Mouse (Mus musculus) cerebellum, adult 8-10 months (tissue): ENCODE results near the gene Lrrc61.
A peak's percentile ranks its signal among the peaks of the same experiment; 100 is the strongest.

Experiments used
- DNase-seq: peaks from one replicate; pipeline ENCODE4 v3.0.0; 2022

Gene Lrrc61

DNA sequence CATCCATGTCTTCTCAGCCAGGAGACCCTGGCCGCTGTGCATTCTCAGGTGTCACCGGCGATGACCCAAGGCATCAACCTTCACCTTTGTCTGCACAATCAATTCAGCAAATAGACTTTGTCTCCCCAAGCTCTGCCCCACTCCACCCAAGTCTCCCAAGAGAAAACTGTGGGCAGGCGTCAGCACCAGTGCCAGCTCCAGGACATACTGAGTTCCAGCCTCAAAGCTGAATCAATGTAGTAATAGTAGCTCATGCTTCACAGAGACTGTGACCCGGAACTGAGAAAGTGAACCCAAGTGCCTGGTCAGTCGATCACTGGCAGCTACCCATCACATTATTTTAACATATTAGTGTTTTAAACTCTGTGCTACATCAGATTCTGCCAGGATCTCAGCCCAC, 6.3 kb upstream of the Lrrc61 start:
- DNase-seq = no peak

- no peak for DNase-seq
Observed at GRCm38 (mm10) chr6:48552918-48553317, 1.7 kb upstream of the Lrrc61 start.

GRCm38 (mm10) chr6:48553819-48554218, 777 bp upstream of the Lrrc61 start:
- DNase-seq = peak; percentile 39

DNA sequence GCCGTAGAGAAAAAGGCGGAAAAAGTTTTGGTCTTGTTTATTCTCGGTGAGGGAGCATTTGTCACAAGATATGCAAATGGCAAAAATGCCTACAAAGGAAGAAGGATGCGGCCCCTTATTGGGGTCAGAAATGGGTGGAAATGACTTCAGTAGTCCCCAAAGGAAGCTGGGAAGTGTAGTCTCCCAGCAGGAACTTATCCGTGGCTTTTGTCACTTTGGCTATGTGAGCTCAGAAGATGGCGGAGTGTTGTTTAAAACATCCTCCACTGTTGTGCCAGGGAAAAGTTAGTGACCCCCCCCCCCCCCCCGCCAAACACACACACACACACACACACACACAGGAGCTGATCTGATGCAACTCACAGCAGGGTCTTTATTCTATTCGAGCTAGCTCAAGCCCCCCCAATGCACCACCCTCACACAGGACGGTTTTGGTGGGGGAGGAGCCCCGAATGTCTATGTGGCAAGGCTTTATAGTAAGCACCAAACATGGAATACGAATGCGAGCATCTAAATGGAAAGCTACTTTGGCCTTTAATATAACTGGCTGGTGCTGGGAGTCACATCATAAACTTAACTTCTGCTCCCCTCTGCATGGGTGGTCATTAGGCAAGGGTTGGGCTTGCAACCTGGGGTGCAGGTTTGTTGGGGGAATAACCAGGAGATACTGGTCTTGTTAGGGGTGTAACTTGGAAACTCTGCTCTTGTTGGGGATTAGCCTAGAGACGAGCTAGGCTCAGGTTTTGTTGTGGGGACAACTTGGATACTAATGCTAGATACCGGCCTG, 701 bp downstream of the Lrrc61 start:
- DNase-seq = peak; percentile 68

DNA sequence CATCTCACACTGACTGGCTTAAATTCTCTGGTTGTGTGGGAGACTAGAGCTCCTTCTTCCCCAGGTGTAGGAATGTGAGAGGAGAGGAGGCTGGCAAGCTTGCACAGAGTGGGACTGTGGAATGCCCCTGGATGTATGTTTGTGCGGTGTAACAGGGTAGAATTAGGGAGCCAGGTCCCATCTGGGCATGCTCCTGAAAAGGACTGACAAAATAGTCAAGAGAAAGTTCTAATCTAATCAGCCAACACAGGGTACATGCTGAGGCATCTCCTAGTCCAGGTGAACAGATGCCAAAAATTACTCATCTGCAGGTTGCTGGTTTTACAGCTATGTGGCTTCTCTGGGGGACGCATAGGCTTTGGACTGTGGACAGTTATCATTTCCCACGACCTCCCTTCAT, 1.4 kb downstream of the Lrrc61 start:
- no peak for DNase-seq

- DNase-seq = no peak
Observed at GRCm38 (mm10) chr6:48565693-48566310, 11.2 kb downstream of the Lrrc61 start.

DNA sequence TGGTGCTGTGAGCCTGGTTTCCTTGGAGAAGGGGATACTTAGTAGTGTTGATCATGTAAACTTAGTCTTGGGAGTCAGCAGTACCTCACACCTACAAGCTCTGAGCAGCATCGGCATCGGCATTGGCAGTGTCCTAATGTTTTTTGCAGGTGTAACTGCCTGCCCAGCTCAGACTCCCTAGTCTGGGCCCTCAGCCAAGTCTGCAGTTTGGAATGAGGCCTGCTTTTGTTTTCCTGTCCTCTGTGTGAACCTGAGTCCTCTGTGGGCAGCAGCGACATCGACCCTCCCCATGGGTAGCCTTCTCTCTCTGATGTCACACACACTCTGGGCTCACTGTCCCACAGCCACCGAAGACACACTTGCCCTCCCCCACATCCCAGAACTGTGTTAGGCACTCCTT, 11.7 kb downstream of the Lrrc61 start:
- peak; percentile 51 for DNase-seq

GRCm38 (mm10) chr6:48568036-48568984, 13.7 kb downstream of the Lrrc61 start:
- peak; percentile 55 for DNase-seq

DNA sequence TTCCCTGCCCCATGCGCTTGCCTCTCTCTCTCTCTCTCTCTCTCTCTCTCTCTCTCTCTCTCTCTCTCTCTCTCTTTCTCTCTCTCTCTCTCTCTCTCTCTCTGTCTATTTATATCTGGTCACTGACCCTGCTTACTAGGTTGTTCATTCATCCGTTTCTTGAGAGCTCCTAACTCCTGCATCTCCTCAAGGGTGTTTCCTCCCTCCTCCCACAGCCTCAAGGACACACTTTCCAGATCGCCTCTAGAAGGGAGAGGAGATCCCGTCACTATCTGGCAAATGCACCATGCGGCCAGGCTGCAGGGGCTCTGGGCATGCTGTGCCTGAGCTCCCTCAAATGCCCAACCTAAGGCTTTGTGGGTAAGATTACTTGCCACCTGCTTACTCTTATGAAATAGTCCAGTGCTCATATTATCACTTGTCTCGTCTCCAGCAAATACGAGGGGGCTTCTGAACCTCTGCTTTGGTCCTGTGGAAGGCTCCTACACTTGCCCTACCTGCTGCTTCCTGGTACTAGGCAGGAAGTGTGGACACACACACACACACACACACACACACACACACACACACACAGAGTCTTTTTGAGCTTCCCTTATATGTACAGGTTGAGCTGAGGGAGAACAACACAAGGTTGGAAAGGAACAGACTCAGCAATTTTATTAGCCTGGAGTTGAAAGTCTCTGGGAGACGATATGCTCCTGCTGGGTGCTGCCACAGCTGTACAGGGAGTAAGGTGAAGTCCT, 14.6 kb downstream of the Lrrc61 start:
- no peak for DNase-seq

GRCm38 (mm10) chr6:48572014-48572413, 17.4 kb downstream of the Lrrc61 start:
- DNase-seq = no peak

DNA sequence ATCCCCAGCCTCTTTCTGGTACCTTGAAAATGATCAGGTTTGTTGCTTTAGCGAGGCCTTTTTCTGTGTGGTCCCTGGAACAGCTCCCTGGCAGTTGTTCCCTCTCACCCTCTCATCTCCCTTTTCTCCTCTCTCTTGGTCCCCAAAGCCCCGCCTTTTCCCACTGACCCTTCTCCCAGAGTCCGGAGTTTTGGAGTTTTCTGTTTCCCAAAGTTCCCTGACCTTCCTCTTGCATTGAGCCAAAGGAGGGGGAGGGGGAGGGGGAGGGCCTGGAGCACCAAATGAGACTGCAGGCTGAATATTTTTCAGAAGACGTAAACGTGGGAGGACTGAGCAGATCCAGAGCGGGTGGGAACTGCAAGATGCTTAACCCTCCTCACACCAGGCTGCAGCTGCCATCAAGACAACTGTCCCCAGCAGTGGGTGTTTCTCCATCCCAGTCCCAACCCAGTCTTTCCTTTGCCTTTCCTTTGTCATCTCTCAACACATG, 18.0 kb downstream of the Lrrc61 start, which contains the start of gene Rarres2:
TSS of gene Rarres2 (minus strand) at position 218 of the 490 bp plus-strand sequence.
- no peak for DNase-seq

DNA sequence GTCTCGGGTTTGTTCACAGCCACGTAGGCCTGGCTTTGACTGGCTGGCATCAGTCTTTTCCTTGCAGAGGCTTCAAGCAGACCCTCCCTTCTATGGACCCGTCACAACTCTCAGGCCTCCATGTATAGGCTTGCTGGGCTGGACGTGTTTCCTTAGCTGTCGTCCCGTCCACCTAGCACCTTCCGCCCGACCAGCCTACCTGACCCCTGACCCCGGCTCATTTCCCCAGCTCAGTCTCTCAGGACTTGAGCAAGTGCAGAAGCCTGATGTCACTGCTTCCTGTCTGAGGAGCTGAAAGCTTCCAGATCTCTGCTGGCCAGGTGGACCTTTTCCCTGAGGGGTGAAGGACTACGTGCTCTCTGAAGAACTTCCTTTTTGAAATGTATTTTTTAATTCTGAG, 18.7 kb downstream of the Lrrc61 start:
- no peak for DNase-seq

DNA sequence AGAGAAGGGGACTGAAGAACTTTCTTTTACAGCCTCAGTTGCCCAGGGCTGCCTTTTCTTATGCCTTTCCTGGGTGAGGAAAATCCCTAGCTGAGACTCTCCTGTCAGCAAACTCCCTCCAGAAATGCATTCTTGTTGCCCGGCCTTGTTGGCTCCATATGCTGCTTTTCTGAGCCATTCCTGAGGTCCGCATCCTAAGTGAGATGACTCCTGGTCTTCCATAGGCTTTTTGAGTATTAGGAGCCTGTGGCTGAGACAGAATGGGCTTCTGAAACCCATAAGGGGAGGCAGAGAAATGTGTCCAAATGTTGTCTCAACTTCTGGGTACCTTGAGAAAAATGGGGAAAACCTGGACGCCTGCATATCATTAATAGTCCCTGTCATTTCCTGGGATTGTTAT, 19.4 kb downstream of the Lrrc61 start:
- no peak for DNase-seq

DNA sequence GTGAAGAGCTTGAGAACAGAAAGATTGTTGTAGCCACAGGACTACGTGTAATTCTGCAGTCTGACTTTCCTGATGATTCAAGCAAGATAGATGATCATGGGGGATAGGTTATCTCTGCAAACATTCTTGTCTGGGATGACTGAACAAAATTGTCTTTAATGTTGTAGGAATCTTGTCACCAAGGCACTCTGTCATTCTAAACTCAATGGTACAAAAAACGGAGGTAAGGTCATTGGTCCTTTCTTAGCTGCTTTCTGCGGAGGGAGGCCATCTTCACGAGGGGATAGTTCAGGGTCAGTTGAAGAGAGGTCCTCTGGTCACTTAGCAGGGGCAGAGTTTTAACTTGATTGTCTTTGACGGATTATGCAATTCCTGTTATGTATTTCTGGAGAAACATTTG, 24.1 kb downstream of the Lrrc61 start:
- DNase-seq = no peak

DNA sequence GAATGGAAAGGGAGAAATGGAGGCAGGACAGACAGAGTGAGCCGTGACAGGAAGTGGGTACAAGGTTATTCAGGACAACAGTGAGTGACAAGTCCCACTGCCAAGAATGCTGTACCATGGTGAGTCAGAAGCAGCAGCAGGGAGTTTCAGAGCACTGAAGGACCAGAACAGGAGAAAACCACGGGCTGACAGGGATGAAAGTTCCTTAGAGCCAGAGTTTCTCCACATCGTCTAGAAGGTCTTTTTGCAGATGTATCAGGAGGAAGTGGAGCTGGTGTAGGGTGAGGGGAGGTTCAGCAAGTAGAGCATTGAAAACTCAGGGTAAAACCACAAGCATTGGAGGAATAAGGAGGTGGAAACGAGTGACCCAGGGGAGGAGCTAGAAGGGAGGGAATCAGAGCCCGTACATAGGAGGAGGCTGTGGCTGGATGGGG, 24.6 kb downstream of the Lrrc61 start:
- DNase-seq = no peak

GRCm38 (mm10) chr6:48581257-48581656, 26.7 kb downstream of the Lrrc61 start:
- no peak for DNase-seq

DNA sequence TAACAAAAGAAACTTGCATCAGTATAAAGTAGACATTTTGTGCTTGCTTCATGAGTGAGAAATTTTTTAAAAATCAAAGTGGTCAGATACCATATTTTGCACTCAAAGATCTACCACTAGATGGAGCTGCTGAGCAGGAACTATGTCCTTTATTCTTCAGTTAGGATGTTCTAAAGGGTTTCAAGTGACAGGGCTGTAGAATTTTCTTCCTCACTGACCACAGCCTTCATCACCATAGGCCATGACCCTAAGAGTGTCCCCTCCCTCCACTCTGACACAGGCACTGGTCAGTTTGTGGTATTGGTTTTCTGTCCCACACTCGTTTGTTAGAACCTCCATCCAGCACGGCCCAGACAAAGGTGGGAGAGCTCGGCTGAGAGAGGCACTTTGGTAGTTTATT, 27.4 kb downstream of the Lrrc61 start:
- peak; percentile 67 for DNase-seq

- DNase-seq = no peak
Observed at GRCm38 (mm10) chr6:48589194-48589750, 34.7 kb downstream of the Lrrc61 start, which contains the start of gene Gm45021. Gene Gm45021 (plus strand): TSS chr6:48589610.

DNA sequence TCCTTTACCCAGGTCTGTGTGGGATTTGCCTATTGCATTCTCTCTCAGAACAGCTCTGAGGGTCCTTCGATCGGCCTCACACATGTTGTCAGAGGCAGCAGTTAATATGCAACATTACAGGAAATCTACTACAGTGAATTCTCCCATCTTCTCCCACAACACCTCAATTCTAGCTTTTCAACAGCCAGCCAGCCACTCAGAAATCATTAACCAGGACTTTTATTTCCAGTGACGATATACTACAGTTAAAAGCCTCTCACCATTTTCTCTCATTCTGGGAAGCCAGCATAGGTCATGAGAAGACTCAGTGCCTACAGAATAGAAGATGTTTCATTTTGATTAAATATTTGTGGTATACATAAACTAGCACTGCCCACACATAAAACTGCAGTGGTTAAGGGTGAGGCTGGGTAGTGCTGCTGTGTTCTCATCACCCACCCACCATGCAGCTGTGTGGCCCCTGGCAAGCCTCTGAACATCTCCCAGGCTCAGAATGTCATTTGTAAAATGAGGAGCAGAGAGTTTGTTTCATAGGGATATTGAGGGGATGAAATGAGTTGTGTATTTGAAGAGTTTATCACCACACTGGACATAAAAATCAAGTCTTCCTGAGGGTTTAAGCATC, 36.7 kb downstream of the Lrrc61 start:
- DNase-seq = no peak

- no peak for DNase-seq
Observed at GRCm38 (mm10) chr6:48591871-48592270, 37.3 kb downstream of the Lrrc61 start.
